Mouse (Mus musculus) ES-Bruce4 (cell line): ENCODE results near the gene Cyb561a3.

Source experiments
- CTCF ChIP-seq: IDR thresholded peaks from one replicate; pipeline ENCODE4 v1.8.1; 2011; ENCODE audit warnings: low read depth, low read length
- POLR2A ChIP-seq: IDR thresholded peaks from one replicate; pipeline ENCODE4 v1.8.1; 2011; ENCODE audit warnings: low read length; ENCODE audit not compliant: insufficient read depth

- no peak for TF ChIP-seq CTCF
- no peak for TF ChIP-seq POLR2A
Observed at GRCm38 (mm10) chr19:10581984-10582383, 5.0 kb downstream of the Cyb561a3 start.
